Mouse (Mus musculus): ENCODE data around the gene Gm14308.
"Not testable (repeated sequence)": the region's sequence is repeated elsewhere in the genome, so short reads cannot be mapped to it uniquely, and the experiment has no call there.

GRCm38 (mm10) chr2:176636244-176636643, at the start of gene Gm14308:
- TF ChIP-seq POLR2A, CTCF (IDR thresholded peaks at IDR 0.05; ENCODE audit: insufficient read depth, low read depth, low read length): not testable (repeated sequence)

All from olfactory bulb, adult 2 months (tissue).